Mouse (Mus musculus): Measurements from ENCODE around the gene Aire.

GRCm38 (mm10) chr10:78074151-78074550 is 30.7 kb upstream of the Aire start:
- TF ChIP-seq POLR2A (IDR thresholded peaks at IDR 0.05; ENCODE audit: insufficient read depth, low read length) = no peak
- no peak for TF ChIP-seq EP300 (IDR thresholded peaks at IDR 0.05; ENCODE audit: insufficient read depth, low read depth, low read length)
- TF ChIP-seq CTCF (IDR thresholded peaks at IDR 0.05; ENCODE audit: low read depth, low read length) = no peak
